Mouse (Mus musculus): Measurements from ENCODE around the gene Rpl36-ps4. TPM values are rescaled to one million over a fixed set of nuclear protein-coding genes. Genes with fewer than 3 reads are reported as not detected.

Rpl36-ps4 gene
- not detected in 2 replicates for polyA plus RNA-seq (2016; fragmentation: Nextera tagmentation; extraction: Ambion mirVana)

- no peak for DNase-seq (ENCODE audit: extremely low spot score, low spot score)
- Histone ChIP-seq H3K4me1 (no peaks in the 10 kb centered on the region), H3K9me3 (no peaks in the 10 kb centered on the region), H3K36me3 (replicated peaks) (no peaks in the 10 kb centered on the region), H3K27ac (no peak within 1 kb of the TSS), H3K27me3 (ENCODE audit: poor library complexity, severe bottlenecking) (no peaks in the 10 kb centered on the region), H3K4me3 (no peak within 1 kb of the TSS)
- 94% methylated on average over 5 of the region's 5 CpGs for WGBS
Measured at GRCm38 (mm10) chr17:87920677-87921076, at the start of gene Rpl36-ps4. Gene Rpl36-ps4 (plus strand): TSS chr17:87920977.

DNA sequence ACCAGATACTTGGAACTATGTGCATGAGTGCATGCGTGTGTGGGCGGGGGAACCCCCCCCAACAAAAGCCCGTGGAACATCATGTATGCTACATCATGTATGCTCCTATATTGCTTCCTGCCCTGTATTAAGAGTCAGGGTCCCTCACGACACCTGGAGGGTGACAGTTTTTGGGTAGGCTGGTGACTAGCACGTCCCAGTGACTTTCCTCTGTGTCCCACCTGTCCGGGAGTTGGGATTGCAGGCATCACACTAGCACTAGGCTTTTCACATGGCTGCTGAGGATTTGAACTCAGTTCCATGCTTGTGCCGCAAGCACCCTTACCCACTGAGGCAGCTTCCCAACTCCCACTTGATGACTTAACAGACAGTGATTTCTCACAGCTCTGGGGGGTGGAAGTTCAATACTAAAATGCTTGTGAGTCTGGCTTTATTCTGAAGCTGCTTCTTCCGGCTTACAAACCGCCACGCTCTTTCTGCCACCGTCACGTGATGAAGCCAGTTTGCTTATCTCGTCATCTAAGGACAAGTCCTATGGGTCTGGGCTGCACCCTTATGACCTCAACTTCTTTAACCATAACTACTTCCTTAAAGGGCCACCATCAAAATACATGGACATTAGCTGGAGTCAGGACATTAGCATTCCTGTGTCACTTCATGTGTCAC lies 49.2 kb upstream of the Rpl36-ps4 start:
- H3K27ac ChIP-seq = no peak overlapping the region
- DNase-seq (ENCODE audit: extremely low spot score, low spot score) = no peak
- H3K9me3 ChIP-seq = no peaks in the 10 kb centered on the region
- peaks cover 13% of the 10 kb centered on the region for H3K4me1 ChIP-seq
- peaks cover 31% of the 10 kb centered on the region for H3K27me3 ChIP-seq (ENCODE audit: poor library complexity, severe bottlenecking)
- no peaks in the 10 kb centered on the region for H3K36me3 ChIP-seq (replicated peaks)
- 87% methylated on average over 13 of the region's 13 CpGs for WGBS
- no peak overlapping the region for H3K4me3 ChIP-seq

GRCm38 (mm10) chr17:87872286-87872685 lies 48.5 kb upstream of the Rpl36-ps4 start:
- DNase-seq (ENCODE audit: extremely low spot score, low spot score) = no peak
- no peaks in the 10 kb centered on the region for H3K9me3 ChIP-seq
- H3K27ac ChIP-seq = no peak overlapping the region
- 25% methylated on average over 4 of the region's 4 CpGs for WGBS
- H3K27me3 ChIP-seq (ENCODE audit: poor library complexity, severe bottlenecking) = peaks cover 35% of the 10 kb centered on the region
- H3K4me1 ChIP-seq = peaks cover 20% of the 10 kb centered on the region
- no peak overlapping the region for H3K4me3 ChIP-seq
- H3K36me3 ChIP-seq (replicated peaks) = no peaks in the 10 kb centered on the region

DNA sequence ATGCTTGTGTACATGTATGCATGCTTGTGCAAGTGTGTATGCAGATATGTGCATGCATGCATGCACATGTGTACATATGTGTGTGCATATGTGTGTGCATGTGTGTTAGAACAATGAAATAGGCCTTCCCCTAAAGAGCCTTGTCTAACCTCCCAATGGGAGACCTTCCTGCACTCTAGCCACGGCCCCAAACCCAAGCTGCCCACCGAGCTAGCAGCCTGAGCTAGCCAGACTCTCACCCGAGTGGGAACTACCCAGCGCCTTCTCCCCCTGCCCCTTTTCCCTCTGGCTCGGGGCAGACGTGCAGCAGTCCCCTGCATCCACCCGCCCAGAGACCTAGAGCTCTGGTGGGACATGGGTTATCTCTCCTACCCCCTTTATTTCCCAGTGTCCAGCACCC lies 47.3 kb upstream of the Rpl36-ps4 start:
- no peak overlapping the region for H3K4me3 ChIP-seq
- H3K9me3 ChIP-seq = no peaks in the 10 kb centered on the region
- peaks cover 32% of the 10 kb centered on the region for H3K4me1 ChIP-seq
- H3K36me3 ChIP-seq (replicated peaks) = no peaks in the 10 kb centered on the region
- no peak for DNase-seq (ENCODE audit: extremely low spot score, low spot score)
- H3K27ac ChIP-seq = no peak overlapping the region
- 77% methylated on average over 7 of the region's 7 CpGs for WGBS
- H3K27me3 ChIP-seq (ENCODE audit: poor library complexity, severe bottlenecking) = peaks cover 35% of the 10 kb centered on the region

- no peak overlapping the region for H3K27ac ChIP-seq
- H3K27me3 ChIP-seq (ENCODE audit: poor library complexity, severe bottlenecking) = peaks cover 35% of the 10 kb centered on the region
- 83% methylated on average over 4 of the region's 4 CpGs for WGBS
- no peaks in the 10 kb centered on the region for H3K36me3 ChIP-seq (replicated peaks)
- DNase-seq (ENCODE audit: extremely low spot score, low spot score) = no peak
- H3K4me3 ChIP-seq = no peak overlapping the region
- H3K9me3 ChIP-seq = no peaks in the 10 kb centered on the region
- peaks cover 37% of the 10 kb centered on the region for H3K4me1 ChIP-seq
Measured at GRCm38 (mm10) chr17:87873943-87874342, 46.8 kb upstream of the Rpl36-ps4 start.

DNA sequence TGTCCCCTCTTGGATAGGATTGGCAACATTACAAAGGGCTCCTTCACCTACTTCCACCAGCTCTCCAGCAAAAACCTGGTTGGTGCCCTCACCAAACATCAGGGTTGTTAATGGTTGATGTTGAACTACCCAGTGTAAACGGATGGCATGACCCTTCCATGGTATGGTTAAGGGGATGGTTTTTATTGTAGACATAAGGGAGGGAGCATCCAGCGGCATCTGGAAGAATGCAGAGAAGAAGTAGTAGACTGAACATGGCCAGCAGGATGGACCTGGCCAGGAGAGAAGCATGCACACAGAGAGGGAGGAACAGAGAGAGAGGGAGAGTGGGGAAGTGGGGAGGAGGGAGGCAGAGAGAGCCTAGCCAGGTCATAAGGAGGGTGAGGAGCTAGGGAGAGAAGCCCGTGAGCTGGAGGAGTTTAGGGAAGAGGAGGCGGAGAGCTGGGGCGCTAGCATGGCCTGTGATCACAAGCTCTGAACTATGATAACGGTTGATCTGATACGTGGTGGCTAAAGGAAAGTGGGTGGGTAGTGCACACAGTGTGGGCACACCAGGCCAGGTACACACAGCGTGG lies 45.3 kb upstream of the Rpl36-ps4 start:
- Histone ChIP-seq H3K27me3 (ENCODE audit: poor library complexity, severe bottlenecking) (peaks cover 44% of the 10 kb centered on the region), H3K27ac (no peak overlapping the region), H3K36me3 (replicated peaks) (no peaks in the 10 kb centered on the region), H3K4me3 (no peak overlapping the region), H3K9me3 (no peaks in the 10 kb centered on the region), H3K4me1 (peaks cover 52% of the 10 kb centered on the region)
- no peak for DNase-seq (ENCODE audit: extremely low spot score, low spot score)
- 89% methylated on average over 8 of the region's 8 CpGs for WGBS

DNA sequence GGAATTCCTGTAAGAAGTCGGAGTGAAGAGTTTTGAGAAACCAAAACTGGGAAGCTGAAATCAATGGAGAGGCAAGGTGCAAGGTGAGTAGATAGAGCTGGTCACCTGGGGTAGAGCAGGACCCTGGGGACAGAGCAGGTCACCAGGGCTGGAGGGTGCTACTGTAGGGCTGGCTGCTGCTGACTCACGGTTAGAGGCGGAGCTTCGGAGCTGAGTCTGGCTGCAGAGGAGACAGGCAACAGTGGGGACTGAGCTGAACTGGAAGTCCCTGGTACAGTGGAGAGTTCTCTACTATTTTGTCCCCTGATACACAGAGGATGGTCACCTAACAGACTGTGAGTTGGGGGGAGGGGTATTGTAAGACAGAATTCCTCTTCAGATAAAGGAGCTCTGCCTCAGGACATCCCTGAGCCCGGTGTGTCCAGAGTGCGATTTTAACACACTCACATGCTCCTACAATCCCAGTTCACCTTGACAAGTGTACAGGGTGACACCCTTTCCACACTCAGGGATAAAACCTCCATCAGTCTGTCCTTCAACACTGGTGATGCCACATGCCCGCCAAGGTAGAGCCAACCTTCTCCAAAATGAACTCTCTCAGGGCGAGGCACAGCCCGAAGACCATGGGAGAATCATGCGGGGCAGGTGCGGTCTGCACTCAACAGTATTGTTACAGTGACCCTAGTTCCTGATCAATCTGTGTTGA lies 44.3 kb upstream of the Rpl36-ps4 start:
- WGBS = 88% methylated on average over 11 of the region's 11 CpGs
- Histone ChIP-seq H3K4me1 (peaks cover 53% of the 10 kb centered on the region), H3K36me3 (replicated peaks) (no peaks in the 10 kb centered on the region), H3K27ac (no peak overlapping the region), H3K9me3 (no peaks in the 10 kb centered on the region), H3K27me3 (ENCODE audit: poor library complexity, severe bottlenecking) (peaks cover 54% of the 10 kb centered on the region), H3K4me3 (no peak overlapping the region)
- DNase-seq (ENCODE audit: extremely low spot score, low spot score) = no peak

GRCm38 (mm10) chr17:87877207-87878073 lies 43.3 kb upstream of the Rpl36-ps4 start:
- 20% methylated on average over 25 of the region's 25 CpGs for WGBS
- Histone ChIP-seq H3K4me1 (peaks cover 44% of the 10 kb centered on the region), H3K27me3 (ENCODE audit: poor library complexity, severe bottlenecking) (peaks cover 64% of the 10 kb centered on the region), H3K36me3 (replicated peaks) (no peaks in the 10 kb centered on the region), H3K4me3 (peak overlapping the region; percentile 15), H3K9me3 (no peaks in the 10 kb centered on the region), H3K27ac (peak overlapping the region; percentile 76)
- DNase-seq (ENCODE audit: extremely low spot score, low spot score) = peak; percentile 66

DNA sequence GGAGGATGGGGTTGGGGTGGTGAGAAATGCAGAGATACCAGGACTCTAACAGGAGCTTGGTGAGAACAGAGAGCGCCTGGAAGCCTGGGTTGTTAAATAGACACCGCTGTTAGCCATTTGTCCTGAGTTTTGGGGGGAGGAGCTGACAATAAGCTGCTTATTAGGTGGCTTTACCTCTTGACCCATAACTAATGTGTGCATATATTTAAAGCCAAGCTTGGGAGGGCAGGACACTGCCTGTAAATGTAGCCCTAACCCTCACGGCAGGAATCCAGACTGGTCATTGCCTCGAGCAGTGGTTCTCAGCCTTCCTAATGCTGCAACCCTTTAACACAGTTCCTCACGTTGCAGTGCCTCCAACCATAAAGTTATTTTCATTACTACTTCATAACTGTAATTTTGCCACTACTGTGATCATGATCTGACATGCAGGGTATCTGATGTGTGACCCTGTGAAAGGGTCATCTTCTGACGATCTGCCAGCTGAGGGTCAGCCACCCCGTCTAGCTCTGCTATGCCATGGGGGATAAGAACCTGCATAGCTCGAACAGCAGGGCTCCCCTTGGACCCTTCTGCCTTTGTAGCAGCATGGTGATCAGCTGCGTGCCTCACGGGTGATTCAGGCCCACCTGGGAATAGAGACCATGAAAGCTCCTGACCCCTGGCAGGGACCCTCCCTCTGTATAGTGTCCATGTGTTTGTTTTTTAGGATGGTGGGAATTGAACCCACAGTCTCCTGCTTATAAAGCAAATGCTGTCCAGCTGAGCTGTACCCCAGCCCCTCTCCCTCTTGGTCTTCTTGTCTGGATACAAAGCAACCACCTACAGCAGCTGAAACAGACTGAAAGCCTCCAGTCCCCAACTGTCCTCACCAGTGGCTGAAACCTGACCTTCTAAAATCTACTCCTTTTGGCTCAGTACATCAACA lies 42.0 kb upstream of the Rpl36-ps4 start:
- no peaks in the 10 kb centered on the region for H3K36me3 ChIP-seq (replicated peaks)
- peak; percentile 32 for DNase-seq (ENCODE audit: extremely low spot score, low spot score)
- H3K4me1 ChIP-seq = peaks cover 43% of the 10 kb centered on the region
- H3K27me3 ChIP-seq (ENCODE audit: poor library complexity, severe bottlenecking) = peaks cover 63% of the 10 kb centered on the region
- WGBS = 22% methylated on average over 10 of the region's 10 CpGs
- peak overlapping the region; percentile 76; the same call in 1 of the 2 replicates for H3K27ac ChIP-seq
- H3K9me3 ChIP-seq = no peaks in the 10 kb centered on the region
- H3K4me3 ChIP-seq = no peak overlapping the region

GRCm38 (mm10) chr17:87879484-87880225 lies 41.1 kb upstream of the Rpl36-ps4 start:
- Histone ChIP-seq H3K4me3 (no peak overlapping the region), H3K27ac (peak overlapping the region; percentile 26; the same call in 1 of the 2 replicates), H3K36me3 (replicated peaks) (no peaks in the 10 kb centered on the region), H3K27me3 (ENCODE audit: poor library complexity, severe bottlenecking) (peaks cover 54% of the 10 kb centered on the region), H3K9me3 (no peaks in the 10 kb centered on the region), H3K4me1 (peaks cover 43% of the 10 kb centered on the region)
- 46% methylated on average over 9 of the region's 9 CpGs for WGBS
- peak; percentile 36 for DNase-seq (ENCODE audit: extremely low spot score, low spot score)

DNA sequence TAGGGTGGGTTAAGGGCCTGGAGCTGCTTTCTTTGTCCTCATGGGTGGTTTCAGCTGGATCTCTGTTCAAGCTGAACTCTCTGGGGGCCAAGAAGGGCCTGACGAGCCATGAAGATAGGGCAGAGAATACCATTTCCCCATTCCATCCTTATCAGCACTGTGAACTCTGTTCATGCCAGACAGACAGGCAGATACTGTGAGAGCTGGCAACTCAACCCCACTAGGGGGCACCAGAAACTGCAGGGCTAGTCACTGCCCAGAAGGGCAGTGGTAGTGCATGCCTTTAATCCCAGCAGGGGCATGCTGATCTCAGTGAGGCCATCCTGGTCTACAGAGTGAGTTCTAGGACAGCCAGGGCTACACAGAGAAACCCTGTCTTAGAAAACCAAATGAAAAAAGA lies 38.2 kb upstream of the Rpl36-ps4 start:
- H3K4me3 ChIP-seq = no peak overlapping the region
- peaks cover 32% of the 10 kb centered on the region for H3K27me3 ChIP-seq (ENCODE audit: poor library complexity, severe bottlenecking)
- H3K36me3 ChIP-seq (replicated peaks) = no peaks in the 10 kb centered on the region
- H3K9me3 ChIP-seq = no peaks in the 10 kb centered on the region
- 58% methylated on average over 1 of the region's 1 CpGs for WGBS
- DNase-seq (ENCODE audit: extremely low spot score, low spot score) = peak; percentile 36
- H3K27ac ChIP-seq = no peak overlapping the region
- peaks cover 29% of the 10 kb centered on the region for H3K4me1 ChIP-seq

Measured in forebrain, embryonic 10.5 days (tissue).